Mouse (Mus musculus) midbrain, embryonic 15.5 days (tissue): ENCODE results near the gene Pkp4. TPM values are rescaled to one million over a fixed set of nuclear protein-coding genes. Genes with fewer than 3 reads are reported as not detected.
A peak's percentile ranks its signal among the peaks of the same experiment; 100 is the strongest.
"Not testable (repeated sequence)": the region's sequence is repeated elsewhere in the genome, so short reads cannot be mapped to it uniquely, and the experiment has no call there.

ENCODE experiments used
- ATAC-seq: fragments of 200-750 bp; cut with Nextera tagmentation; replicated peaks from 2 replicates; pipeline ENCODE4 v1.8.0; 2017; ENCODE audit warnings: moderate TSS enrichment
- H3K27ac ChIP-seq: fragments of 300-500 bp; sonication (generic); 2 replicates; pipeline ENCODE4 v1.5.1; 2015; ENCODE audit warnings: mild to moderate bottlenecking, inconsistent platforms
- H3K27me3 ChIP-seq: fragments of 300-500 bp; sonication (generic); replicated peaks from 2 replicates; pipeline ENCODE4 v1.6.1; 2015; ENCODE audit warnings: inconsistent platforms
- H3K36me3 ChIP-seq: fragments of 300-500 bp; sonication (generic); replicated peaks from 2 replicates; pipeline ENCODE4 v1.6.1; 2015; ENCODE audit warnings: inconsistent platforms
- H3K4me1 ChIP-seq: fragments of 300-500 bp; sonication (generic); 2 replicates; pipeline ENCODE4 v1.6.1; 2015; ENCODE audit warnings: inconsistent platforms
- H3K4me2 ChIP-seq: fragments of 300-500 bp; sonication (generic); 2 replicates; pipeline ENCODE4 v1.6.1; 2015; ENCODE audit warnings: inconsistent platforms, mild to moderate bottlenecking, moderate library complexity
- H3K4me3 ChIP-seq: fragments of 300-500 bp; sonication (generic); 2 replicates; pipeline ENCODE4 v1.5.1; 2015; ENCODE audit warnings: mild to moderate bottlenecking, inconsistent platforms
- H3K9ac ChIP-seq: fragments of 300-500 bp; sonication (generic); 2 replicates; pipeline ENCODE4 v1.6.1; 2015; ENCODE audit warnings: mild to moderate bottlenecking, inconsistent platforms
- H3K9me3 ChIP-seq: fragments of 300-500 bp; sonication (generic); 2 replicates; pipeline ENCODE4 v1.6.1; 2016; ENCODE audit warnings: inconsistent platforms
- WGBS: fragments of 180-500 bp; shearing (Covaris S2); methylation state at CpG from one replicate; pipeline ENCODE4 v1.1.7; 2015; ENCODE audit warnings: mixed read lengths; 5-methylcytosine and 5-hydroxymethylcytosine counted together
- polyA plus RNA-seq: library from polyadenylated mRNA; unstranded; fragments of >200 nt; fragmentation: Nextera tagmentation; extraction: Ambion mirVana; gene quantifications from 2 replicates; pipeline ENCODE4 v1.2.1, GENCODE M21; 2015

Gene Pkp4
- polyA plus RNA-seq, 1 experiment from 2014 or later: 24.8 TPM

DNA sequence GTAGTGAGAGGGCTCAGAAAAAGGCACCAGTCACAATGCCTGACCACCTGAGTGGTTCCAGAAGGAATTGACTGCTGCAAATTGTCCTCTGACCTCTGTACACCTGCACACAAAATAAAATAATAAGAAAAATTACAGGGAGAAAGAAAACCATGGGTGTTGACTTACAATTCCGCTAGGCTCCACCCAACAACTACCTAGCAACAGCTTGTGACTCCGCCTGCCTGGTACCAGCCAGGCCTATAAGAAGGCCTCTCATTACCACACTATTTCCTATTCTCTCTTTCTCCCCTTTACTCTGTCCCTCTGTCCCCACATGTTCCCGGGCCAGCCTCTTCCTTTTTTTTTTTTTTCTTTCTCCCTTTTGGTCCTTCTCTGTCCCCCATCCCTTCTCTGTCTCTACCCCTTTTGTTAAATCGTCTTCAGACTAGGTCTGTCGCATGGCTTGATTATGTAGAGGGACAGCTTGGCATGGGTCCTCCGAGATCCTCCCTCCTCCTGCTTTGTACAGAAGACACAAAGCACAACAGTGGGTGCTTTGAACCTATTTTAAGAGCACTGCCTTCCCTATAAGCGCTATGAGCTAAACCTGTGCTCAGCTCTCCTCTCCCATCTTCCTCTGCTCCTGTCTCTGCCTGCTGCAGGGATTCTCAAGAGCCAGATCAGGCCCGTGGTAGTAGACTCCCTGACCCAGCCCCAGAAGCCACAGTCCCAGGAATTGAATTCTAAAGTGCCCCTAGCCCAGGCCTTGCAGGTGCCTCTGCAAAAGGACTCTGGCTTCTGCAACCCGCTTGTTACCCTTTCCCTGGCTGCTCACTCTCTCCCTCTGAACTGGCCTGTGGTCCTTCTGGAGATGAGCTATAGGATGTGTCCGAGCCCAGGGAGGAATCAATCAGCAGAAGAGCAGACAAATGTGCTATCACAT, 223.5 kb downstream of the Pkp4 start:
- Histone ChIP-seq H3K36me3 (no peaks in the 10 kb centered on the region), H3K27ac (no peak overlapping the region), H3K9me3 (no peaks in the 10 kb centered on the region), H3K4me2 (no peak overlapping the region), H3K9ac (no peak overlapping the region), H3K4me1 (no peaks in the 10 kb centered on the region), H3K27me3 (no peaks in the 10 kb centered on the region), H3K4me3 (no peak overlapping the region)
- 77% methylated on average over 10 of the region's 10 CpGs for WGBS
- peak; percentile 35; the same call in 1 of the 2 replicates for ATAC-seq

DNA sequence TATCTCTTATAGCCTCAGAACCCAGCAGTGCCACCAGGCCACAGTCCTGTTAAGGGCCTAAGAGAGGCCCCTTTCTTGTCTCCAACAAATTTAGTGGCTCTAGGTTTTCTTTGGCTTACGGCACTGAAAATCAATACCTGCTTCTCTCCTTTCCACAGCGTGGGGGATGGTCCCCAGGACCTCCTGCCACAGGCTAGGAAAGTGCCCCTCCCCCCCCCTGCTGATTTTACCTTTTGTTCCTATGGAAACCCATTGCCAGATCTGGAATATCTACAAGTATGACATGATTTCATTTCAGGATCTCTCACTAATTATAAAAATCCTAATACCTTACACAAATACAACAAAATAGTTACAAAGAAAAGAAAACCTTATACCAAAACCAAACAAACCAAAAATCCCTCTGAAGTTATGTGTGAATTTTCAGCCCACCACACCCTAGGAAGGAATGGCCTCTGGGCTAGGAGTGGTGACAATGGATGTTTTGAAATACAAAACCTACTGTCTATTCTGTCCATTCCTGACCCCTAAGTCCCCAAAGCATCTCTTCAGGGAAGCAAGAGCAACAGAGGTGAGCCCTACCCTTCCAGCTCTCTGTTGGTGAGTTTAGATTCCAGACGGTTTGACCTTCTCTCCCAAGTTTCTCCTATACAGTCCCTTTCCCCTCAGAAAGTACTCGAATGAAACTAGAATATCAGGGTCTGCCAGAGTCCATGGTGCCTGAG, 224.7 kb downstream of the Pkp4 start:
- WGBS: 69% methylated on average over 4 of the region's 4 CpGs

DNA sequence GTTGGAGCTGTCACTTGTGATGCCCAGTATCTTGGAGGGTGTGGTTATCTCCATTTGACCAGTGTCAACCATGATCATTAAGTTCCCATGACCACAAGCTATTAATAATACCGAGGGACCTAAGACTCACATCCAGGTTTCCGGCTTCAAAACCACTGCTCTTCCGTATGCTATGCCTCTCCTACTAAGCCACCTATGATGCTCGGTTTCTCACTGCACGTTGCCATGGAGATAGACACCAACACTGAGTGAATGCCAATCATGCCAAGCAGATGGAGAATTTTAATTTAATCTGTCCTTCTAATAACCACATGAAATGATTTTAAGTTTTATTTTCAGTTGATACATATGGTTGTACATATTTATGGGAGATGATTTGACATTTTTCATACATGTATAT, 229.3 kb downstream of the Pkp4 start:
- ATAC-seq: peak; percentile 84
- H3K27me3 ChIP-seq: no peaks in the 10 kb centered on the region
- 68% methylated on average over 5 of the region's 5 CpGs for WGBS

More for the DNA sequence above, 224.7 kb downstream of the Pkp4 start:
- H3K4me3 ChIP-seq: no peak overlapping the region
- H3K4me1 ChIP-seq: no peaks in the 10 kb centered on the region
- H3K36me3 ChIP-seq: no peaks in the 10 kb centered on the region
- ATAC-seq: no peak
- H3K27ac ChIP-seq: no peak overlapping the region
- H3K4me2 ChIP-seq: no peak overlapping the region
- no peak overlapping the region for H3K9ac ChIP-seq
- H3K27me3 ChIP-seq: no peaks in the 10 kb centered on the region
- no peaks in the 10 kb centered on the region for H3K9me3 ChIP-seq

DNA sequence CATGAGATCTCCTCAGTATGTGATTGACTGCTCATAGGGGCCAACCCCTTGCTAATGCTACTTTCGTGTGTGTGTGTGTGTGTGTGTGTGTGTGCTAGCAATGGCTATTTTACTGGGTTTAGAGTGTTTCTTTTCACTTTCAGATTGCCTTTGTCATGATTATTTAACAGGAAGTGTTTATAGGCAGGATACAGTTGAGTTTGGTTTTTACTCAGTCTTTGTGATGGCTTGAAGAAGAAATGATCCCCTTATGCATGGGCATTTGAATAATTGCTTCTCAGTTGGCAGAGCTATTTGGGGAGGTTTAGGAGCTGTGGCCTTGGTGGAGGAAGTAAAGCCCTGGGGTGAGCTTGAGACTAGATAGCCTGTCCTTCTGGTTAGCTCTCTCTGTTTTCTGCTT, 232.5 kb downstream of the Pkp4 start:
- no peak for ATAC-seq
- Histone ChIP-seq H3K9me3 (no peaks in the 10 kb centered on the region), H3K4me3 (no peak overlapping the region), H3K27ac (no peak overlapping the region), H3K4me2 (no peak overlapping the region), H3K27me3 (no peaks in the 10 kb centered on the region), H3K36me3 (no peaks in the 10 kb centered on the region), H3K9ac (no peak overlapping the region), H3K4me1 (no peaks in the 10 kb centered on the region)
- WGBS: 84% methylated on average over 1 of the region's 1 CpGs

More for the DNA sequence above, 229.3 kb downstream of the Pkp4 start:
- Histone ChIP-seq H3K4me2 (no peak overlapping the region), H3K27ac (no peak overlapping the region), H3K36me3 (no peaks in the 10 kb centered on the region), H3K4me1 (no peaks in the 10 kb centered on the region), H3K9ac (no peak overlapping the region), H3K4me3 (no peak overlapping the region), H3K9me3 (no peaks in the 10 kb centered on the region)

DNA sequence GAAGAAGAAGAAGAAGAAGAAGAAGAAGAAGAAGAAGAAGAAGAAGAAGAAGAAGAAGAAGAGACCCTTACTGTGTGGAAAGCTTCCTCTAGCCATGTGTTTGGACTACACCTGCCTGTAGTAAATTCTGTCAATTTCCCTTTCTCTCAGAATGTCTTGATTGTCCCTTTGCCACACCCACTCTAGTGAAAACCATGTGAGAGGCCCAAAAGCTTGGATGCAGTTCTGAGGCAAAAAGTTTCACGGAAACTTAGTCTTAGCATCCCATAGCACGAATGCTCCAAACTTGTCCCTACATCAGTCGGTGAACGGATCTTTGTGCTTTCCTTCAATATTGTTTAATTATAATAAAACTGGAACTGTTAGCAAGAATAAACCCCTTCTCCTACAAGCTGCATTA, 234.0 kb downstream of the Pkp4 start:
- no peak overlapping the region for H3K4me3 ChIP-seq
- H3K9me3 ChIP-seq: no peaks in the 10 kb centered on the region
- no peaks in the 10 kb centered on the region for H3K36me3 ChIP-seq
- H3K4me2 ChIP-seq: no peak overlapping the region
- H3K27me3 ChIP-seq: no peaks in the 10 kb centered on the region
- H3K27ac ChIP-seq: no peak overlapping the region
- no peak for ATAC-seq
- 98% methylated on average over 4 of the region's 4 CpGs for WGBS
- H3K9ac ChIP-seq: no peak overlapping the region
- H3K4me1 ChIP-seq: no peaks in the 10 kb centered on the region

GRCm38 (mm10) chr2:59395160-59395650, 234.6 kb downstream of the Pkp4 start:
- not testable (repeated sequence) for H3K27ac ChIP-seq, H3K9me3 ChIP-seq, H3K27me3 ChIP-seq, H3K36me3 ChIP-seq, H3K4me2 ChIP-seq, H3K9ac ChIP-seq, H3K4me1 ChIP-seq, ATAC-seq, H3K4me3 ChIP-seq
- WGBS: 78% methylated on average over 1 of the region's 1 CpGs

- H3K27ac ChIP-seq: no peak overlapping the region
- WGBS: 87% methylated on average over 1 of the region's 1 CpGs
- H3K27me3 ChIP-seq: no peaks in the 10 kb centered on the region
- no peak overlapping the region for H3K4me2 ChIP-seq
- H3K4me1 ChIP-seq: no peaks in the 10 kb centered on the region
- ATAC-seq: no peak
- no peaks in the 10 kb centered on the region for H3K36me3 ChIP-seq
- no peaks in the 10 kb centered on the region for H3K9me3 ChIP-seq
- H3K4me3 ChIP-seq: no peak overlapping the region
- no peak overlapping the region for H3K9ac ChIP-seq
These were observed 235.9 kb downstream of the Pkp4 start for GRCm38 (mm10) chr2:59396555-59396954.

DNA sequence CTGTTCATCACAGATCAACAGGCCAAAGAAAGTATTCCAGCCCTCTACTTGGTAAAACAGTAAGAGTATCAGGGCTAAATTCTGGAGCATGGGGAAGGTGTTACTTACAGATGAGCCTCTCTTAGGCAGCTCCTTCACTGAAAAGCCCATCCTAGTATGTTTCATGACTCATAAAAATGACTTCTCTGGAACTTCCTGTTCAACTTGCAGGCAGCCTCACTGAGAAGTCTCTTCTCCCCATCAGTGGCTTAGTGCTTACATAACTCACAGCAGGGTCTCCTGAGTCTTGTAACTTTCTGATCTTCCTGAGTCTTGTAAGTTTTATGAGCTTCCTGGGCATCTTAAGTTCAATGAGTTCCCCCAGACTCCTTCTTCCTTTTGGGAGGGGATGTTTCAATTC, 236.9 kb downstream of the Pkp4 start:
- no peak overlapping the region for H3K27ac ChIP-seq
- H3K4me3 ChIP-seq: no peak overlapping the region
- no peaks in the 10 kb centered on the region for H3K9me3 ChIP-seq
- no peak overlapping the region for H3K9ac ChIP-seq
- H3K4me1 ChIP-seq: no peaks in the 10 kb centered on the region
- no peaks in the 10 kb centered on the region for H3K36me3 ChIP-seq
- no peak overlapping the region for H3K4me2 ChIP-seq
- no peak for ATAC-seq
- H3K27me3 ChIP-seq: no peaks in the 10 kb centered on the region

DNA sequence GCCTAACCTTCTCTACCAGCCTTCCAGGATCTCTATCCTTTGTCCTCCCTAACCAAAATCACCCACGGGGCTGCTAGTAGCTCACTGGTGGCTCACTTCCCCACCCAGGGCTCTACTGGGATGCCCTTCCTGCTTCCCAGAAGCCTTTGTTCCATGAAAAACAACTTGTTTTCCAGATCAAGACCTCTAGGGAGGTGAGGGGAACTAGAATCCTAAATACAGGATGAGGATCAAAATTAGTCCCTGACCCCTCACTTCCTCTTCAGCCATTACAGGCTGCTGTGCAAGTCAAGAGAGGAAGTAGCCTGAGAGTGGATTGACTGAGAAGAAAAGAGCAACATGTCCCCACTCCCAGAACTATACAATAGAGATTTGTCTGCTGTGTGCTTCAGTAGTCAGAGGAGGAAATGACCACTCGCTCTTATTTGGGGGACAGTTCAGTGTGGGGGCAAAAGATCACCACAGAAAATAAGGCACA, 240.3 kb downstream of the Pkp4 start:
- Histone ChIP-seq H3K4me3 (no peak overlapping the region), H3K9me3 (no peaks in the 10 kb centered on the region), H3K4me1 (no peaks in the 10 kb centered on the region), H3K36me3 (no peaks in the 10 kb centered on the region), H3K27ac (no peak overlapping the region), H3K9ac (no peak overlapping the region), H3K27me3 (no peaks in the 10 kb centered on the region), H3K4me2 (no peak overlapping the region)
- whole genome bisulfite sequencing: 66% methylated on average over 2 of the region's 2 CpGs
- no peak for ATAC-seq

- Histone ChIP-seq H3K27ac (no peak overlapping the region), H3K36me3 (no peaks in the 10 kb centered on the region), H3K4me3 (no peak overlapping the region), H3K9ac (no peak overlapping the region), H3K27me3 (no peaks in the 10 kb centered on the region), H3K9me3 (no peaks in the 10 kb centered on the region), H3K4me2 (no peak overlapping the region), H3K4me1 (no peaks in the 10 kb centered on the region)
- 74% methylated on average over 8 of the region's 8 CpGs for WGBS
- ATAC-seq: no peak
These were observed 241.3 kb downstream of the Pkp4 start for GRCm38 (mm10) chr2:59401841-59402461.

- 90% methylated on average over 8 of the region's 8 CpGs for WGBS
- Histone ChIP-seq H3K27ac (no peak overlapping the region), H3K9ac (no peak overlapping the region), H3K27me3 (no peaks in the 10 kb centered on the region), H3K4me1 (no peaks in the 10 kb centered on the region), H3K36me3 (no peaks in the 10 kb centered on the region), H3K9me3 (no peaks in the 10 kb centered on the region), H3K4me2 (no peak overlapping the region), H3K4me3 (no peak overlapping the region)
- no peak for ATAC-seq
These were observed 243.4 kb downstream of the Pkp4 start for GRCm38 (mm10) chr2:59404022-59404421.
